Mouse (Mus musculus) liver, embryonic 13.5 days (tissue): ENCODE data around the gene Cebpzos. TPM values are rescaled to one million over a fixed set of nuclear protein-coding genes. Genes with fewer than 3 reads are reported as not detected.

Experiments used
- ATAC-seq: fragments of 200-750 bp; cut with Nextera tagmentation; 2 replicates; pipeline ENCODE4 v1.8.0; 2017; ENCODE audit warnings: low read depth, mild to moderate bottlenecking, moderate number of reproducible peaks, moderate library complexity
- DNase-seq: peaks from one replicate; pipeline ENCODE4 v3.0.0; 2022
- H3K27ac ChIP-seq: fragments of 300-500 bp; sonication (generic); 2 replicates; pipeline ENCODE4 v1.5.1; 2015; ENCODE audit warnings: moderate library complexity, mild to moderate bottlenecking, inconsistent platforms
- H3K27me3 ChIP-seq: fragments of 300-500 bp; sonication (generic); 2 replicates; pipeline ENCODE4 v1.6.1; 2015; ENCODE audit warnings: mild to moderate bottlenecking, inconsistent platforms
- H3K36me3 ChIP-seq: fragments of 300-500 bp; sonication (generic); 2 replicates; pipeline ENCODE4 v1.6.1; 2015; ENCODE audit warnings: mild to moderate bottlenecking, inconsistent platforms
- H3K4me1 ChIP-seq: fragments of 300-500 bp; sonication (generic); replicated peaks from 2 replicates; pipeline ENCODE4 v1.6.1; 2015; ENCODE audit warnings: inconsistent platforms
- H3K4me2 ChIP-seq: fragments of 300-500 bp; sonication (generic); 2 replicates; pipeline ENCODE4 v1.6.1; 2015; ENCODE audit warnings: inconsistent platforms, mild to moderate bottlenecking, moderate library complexity
- H3K4me3 ChIP-seq: fragments of 300-500 bp; sonication (generic); replicated peaks from 2 replicates; pipeline ENCODE4 v1.5.1; 2015; ENCODE audit warnings: mild to moderate bottlenecking, inconsistent platforms
- H3K9ac ChIP-seq: fragments of 300-500 bp; sonication (generic); 2 replicates; pipeline ENCODE4 v1.6.1; 2015; ENCODE audit warnings: mild to moderate bottlenecking, inconsistent platforms
- H3K9me3 ChIP-seq: fragments of 300-500 bp; sonication (generic); replicated peaks from 2 replicates; pipeline ENCODE4 v1.6.1; 2016; ENCODE audit warnings: inconsistent platforms
- WGBS: fragments of 180-500 bp; shearing (Covaris S2); methylation state at CpG from one replicate; pipeline ENCODE4 v1.1.7; 2015; ENCODE audit not compliant: insufficient replicate concordance; 5-methylcytosine and 5-hydroxymethylcytosine counted together
- polyA plus RNA-seq: library from polyadenylated mRNA; unstranded; fragments of >200 nt; fragmentation: Nextera tagmentation; extraction: Ambion mirVana; gene quantifications from 2 replicates; pipeline ENCODE4 v1.2.1, GENCODE M21; 2015

The Cebpzos gene
- polyA plus RNA-seq, 1 experiment from 2014 or later, result 57.3 TPM

DNA sequence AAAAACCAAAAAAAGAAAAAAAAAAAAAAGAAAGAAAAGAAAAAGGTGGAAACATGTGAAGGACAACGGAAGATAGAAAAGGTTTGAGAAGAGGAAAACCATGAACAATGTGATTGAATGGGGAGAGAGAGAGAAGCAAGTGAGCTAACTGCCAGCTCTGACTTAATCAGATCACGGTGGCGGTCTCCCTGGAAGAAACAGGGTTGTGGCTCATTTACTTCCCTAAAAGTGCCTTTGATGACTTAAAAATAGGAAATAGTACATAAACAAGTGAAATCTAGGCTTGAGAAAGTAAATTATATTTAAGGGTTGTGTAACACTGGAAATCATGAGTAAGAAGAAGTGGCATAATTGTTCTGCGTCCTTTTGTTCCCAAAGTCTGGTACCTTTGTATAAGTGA lies 22.6 kb downstream of the Cebpzos start:
- no peak overlapping the region for H3K4me3 ChIP-seq
- H3K27me3 ChIP-seq, result no peaks in the 10 kb centered on the region
- H3K4me1 ChIP-seq, result peaks cover 32% of the 10 kb centered on the region
- ATAC-seq (no peak), DNase-seq (no peak)
- H3K36me3 ChIP-seq, result peaks cover 44% of the 10 kb centered on the region
- H3K27ac ChIP-seq, result no peak overlapping the region
- no peaks in the 10 kb centered on the region for H3K9me3 ChIP-seq
- H3K4me2 ChIP-seq, result no peak overlapping the region
- WGBS, result 73% methylated on average over 4 of the region's 4 CpGs
- H3K9ac ChIP-seq, result no peak overlapping the region

DNA sequence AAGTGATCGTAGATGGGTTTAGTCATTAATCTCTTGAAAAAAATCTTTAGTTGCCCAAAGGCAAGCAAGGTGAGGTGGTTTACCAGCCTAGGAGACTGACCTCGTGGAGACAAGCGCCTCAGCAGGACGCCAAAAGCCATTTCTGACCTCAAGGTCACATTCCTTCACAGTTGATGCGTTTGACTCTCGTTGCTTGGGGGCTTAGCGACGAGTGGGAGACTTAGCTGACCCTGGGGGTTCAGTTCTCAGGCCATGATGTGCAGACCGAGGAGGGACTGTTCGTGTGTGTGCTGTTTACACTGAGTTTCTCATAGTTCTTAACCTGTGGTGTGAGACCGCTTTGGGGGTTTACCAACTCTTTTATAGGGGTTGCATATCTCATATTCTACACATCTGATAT lies 26.3 kb downstream of the Cebpzos start:
- H3K36me3 ChIP-seq, result peaks cover 42% of the 10 kb centered on the region
- DNase-seq (no peak), ATAC-seq (no peak)
- no peaks in the 10 kb centered on the region for H3K27me3 ChIP-seq
- H3K9ac ChIP-seq, result no peak overlapping the region
- no peak overlapping the region for H3K27ac ChIP-seq
- H3K4me3 ChIP-seq, result no peak overlapping the region
- no peaks in the 10 kb centered on the region for H3K9me3 ChIP-seq
- peaks cover 6% of the 10 kb centered on the region for H3K4me1 ChIP-seq
- 72% methylated on average over 11 of the region's 11 CpGs for WGBS
- H3K4me2 ChIP-seq, result no peak overlapping the region

DNA sequence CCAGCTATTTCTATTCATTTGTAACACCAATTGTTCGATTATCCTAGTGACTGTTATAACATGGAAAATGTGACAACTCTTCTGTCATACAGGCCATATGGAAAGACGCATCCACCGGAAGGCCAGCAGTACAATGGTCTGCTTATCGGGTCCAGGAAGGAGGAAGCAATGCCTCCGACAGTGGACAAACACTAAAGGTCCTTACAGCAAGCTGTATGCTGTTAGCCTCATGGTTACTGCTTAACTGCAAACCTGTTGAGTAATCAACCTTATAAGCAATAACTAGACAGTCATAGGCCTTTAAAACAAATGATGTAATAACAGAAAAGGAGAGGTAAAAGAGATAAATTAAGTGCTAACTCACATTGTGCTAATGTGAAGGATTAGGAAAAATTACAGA lies 34.9 kb downstream of the Cebpzos start:
- ATAC-seq, result no peak

DNA sequence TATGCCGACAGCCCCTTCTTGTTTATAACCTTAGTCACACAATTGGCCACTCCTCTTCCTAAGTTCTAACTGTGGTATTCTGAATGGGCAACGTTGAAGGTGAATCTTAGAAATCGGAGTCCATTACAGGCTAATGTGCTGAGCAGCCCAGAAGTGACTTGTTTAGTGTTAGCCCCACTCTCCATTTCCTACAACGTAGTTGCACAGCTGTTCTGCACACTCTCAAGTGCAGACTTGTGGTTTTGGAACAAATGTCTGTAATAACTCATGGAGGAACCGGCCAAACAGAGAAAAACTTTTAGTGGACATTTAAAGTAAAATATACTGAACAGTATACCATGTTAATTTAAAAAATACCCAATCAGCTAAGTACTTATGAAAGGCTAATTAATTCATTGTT lies 35.8 kb downstream of the Cebpzos start:
- Histone ChIP-seq H3K27me3 (no peaks in the 10 kb centered on the region), H3K4me2 (no peak overlapping the region), H3K27ac (no peak overlapping the region), H3K9ac (no peak overlapping the region), H3K36me3 (peaks cover 52% of the 10 kb centered on the region), H3K9me3 (no peaks in the 10 kb centered on the region), H3K4me3 (no peak overlapping the region), H3K4me1 (no peaks in the 10 kb centered on the region)
- no peak for ATAC-seq
- WGBS, result 78% methylated on average over 5 of the region's 5 CpGs
- DNase-seq, result no peak

More for the DNA sequence above, 34.9 kb downstream of the Cebpzos start:
- 75% methylated on average over 5 of the region's 5 CpGs for WGBS
- no peak for DNase-seq
- Histone ChIP-seq H3K4me1 (no peaks in the 10 kb centered on the region), H3K4me2 (no peak overlapping the region), H3K9ac (no peak overlapping the region), H3K4me3 (no peak overlapping the region), H3K9me3 (no peaks in the 10 kb centered on the region), H3K36me3 (peaks cover 56% of the 10 kb centered on the region), H3K27me3 (no peaks in the 10 kb centered on the region), H3K27ac (no peak overlapping the region)

DNA sequence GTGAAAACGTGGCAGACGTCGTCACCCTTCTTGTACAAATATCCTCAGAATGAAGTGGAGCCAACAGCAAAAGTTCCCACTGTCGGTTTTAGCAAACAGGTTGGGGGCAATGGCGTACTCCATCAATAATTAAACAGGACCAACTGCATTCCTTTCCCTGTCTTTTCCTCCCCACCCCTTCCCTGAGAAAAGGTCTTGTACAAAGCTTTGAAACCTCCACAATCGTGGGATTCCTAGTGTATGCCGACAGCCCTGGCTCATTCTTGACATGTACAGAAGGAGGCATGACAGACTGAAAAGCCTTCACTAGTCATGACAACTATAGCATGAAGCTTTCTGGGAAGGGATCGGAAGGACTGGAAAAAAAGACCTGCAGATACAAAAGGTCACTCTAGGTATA lies 36.9 kb downstream of the Cebpzos start:
- Histone ChIP-seq H3K4me3 (no peak overlapping the region), H3K36me3 (peaks cover 47% of the 10 kb centered on the region), H3K27ac (no peak overlapping the region), H3K4me2 (no peak overlapping the region), H3K9ac (no peak overlapping the region), H3K4me1 (no peaks in the 10 kb centered on the region), H3K9me3 (no peaks in the 10 kb centered on the region), H3K27me3 (no peaks in the 10 kb centered on the region)
- ATAC-seq (no peak), DNase-seq (no peak)
- 77% methylated on average over 8 of the region's 8 CpGs for WGBS

DNA sequence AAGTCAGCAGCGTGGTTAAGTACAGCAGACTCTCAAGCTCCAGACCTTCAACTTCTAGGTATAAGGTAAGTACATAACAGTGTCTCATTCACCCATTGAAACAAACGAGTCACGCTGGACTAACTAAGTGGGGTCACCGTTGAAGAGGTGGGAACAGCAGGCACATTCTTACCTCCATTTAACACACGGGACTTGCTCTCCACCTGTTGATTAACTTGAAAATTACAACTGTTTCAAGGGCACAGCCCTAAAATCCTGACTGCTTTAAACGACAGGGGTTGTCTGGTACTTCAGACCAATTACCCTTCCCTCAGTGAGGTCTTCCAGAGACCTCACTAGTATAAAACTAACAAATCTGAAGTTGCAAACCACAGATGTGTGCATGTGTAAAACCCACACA lies 43.2 kb downstream of the Cebpzos start:
- DNase-seq (no peak), ATAC-seq (no peak)
- H3K4me2 ChIP-seq, result no peak overlapping the region
- peaks cover 46% of the 10 kb centered on the region for H3K36me3 ChIP-seq
- H3K4me3 ChIP-seq, result no peak overlapping the region
- WGBS, result 72% methylated on average over 6 of the region's 6 CpGs
- no peaks in the 10 kb centered on the region for H3K4me1 ChIP-seq
- no peaks in the 10 kb centered on the region for H3K9me3 ChIP-seq
- no peaks in the 10 kb centered on the region for H3K27me3 ChIP-seq
- H3K9ac ChIP-seq, result no peak overlapping the region
- no peak overlapping the region for H3K27ac ChIP-seq

DNA sequence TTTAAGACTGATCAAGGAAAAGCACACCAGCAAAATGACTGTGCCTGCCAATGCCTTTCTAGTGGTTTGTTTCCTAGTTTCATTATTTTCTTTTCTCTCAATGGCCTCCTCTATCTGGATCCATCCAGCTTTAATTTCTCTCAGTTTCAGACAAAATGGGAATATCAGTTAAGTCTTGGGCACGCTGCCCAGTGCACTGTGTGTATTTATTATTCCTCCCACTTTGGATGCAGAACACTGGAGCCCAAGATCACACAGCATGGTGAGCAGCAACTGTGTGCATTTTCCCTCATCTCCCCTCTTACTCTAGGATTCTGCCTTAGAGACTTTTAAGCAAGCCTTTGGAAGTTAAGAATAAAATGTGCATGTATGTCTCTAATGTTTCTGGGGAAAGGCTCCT lies 48.1 kb downstream of the Cebpzos start:
- H3K36me3 ChIP-seq, result peaks cover 34% of the 10 kb centered on the region
- ATAC-seq, result no peak
- no peak overlapping the region for H3K27ac ChIP-seq
- H3K4me1 ChIP-seq, result no peaks in the 10 kb centered on the region
- no peak overlapping the region for H3K9ac ChIP-seq
- no peaks in the 10 kb centered on the region for H3K27me3 ChIP-seq
- H3K4me2 ChIP-seq, result no peak overlapping the region
- no peak overlapping the region for H3K4me3 ChIP-seq
- H3K9me3 ChIP-seq, result no peaks in the 10 kb centered on the region
- WGBS, result 73% methylated on average over 1 of the region's 1 CpGs
- DNase-seq, result no peak

DNA sequence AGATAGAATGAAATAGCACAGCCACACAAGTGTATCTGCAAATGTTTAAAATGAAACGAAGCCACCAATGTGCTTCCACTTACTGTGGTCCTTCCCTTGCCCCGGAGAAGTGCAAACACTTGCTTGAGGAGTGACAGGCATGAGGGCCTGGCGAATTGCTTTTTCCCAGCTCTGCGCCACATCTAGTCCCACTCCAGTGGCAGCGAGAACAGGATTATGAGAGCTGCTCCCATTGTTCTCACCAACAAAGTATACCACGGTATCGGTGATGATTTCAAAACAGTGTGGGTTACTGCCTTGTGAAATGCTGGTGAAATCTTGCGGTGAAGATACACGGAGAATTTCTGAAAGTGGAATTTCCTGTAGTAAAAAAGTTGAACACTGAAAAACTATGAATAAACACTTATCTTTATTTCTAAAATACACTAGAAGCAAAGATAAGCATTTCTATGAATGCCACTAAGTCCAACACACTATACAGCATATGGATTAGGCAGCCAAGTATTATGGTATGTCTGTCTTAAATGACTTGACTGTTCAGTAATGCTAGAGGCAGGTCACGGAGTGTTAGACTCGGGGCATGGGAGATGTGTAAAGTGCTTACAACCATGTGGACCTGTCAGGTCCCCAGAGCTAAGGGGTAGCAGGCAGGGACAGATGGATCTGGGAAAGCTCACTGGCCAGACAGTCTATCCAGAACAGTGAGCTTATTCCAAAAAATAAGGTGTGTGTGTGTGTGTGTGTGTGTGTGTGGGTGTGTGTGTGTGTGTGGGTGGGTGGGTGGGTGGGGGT lies 50.0 kb downstream of the Cebpzos start:
- no peak overlapping the region for H3K4me2 ChIP-seq
- H3K9ac ChIP-seq, result no peak overlapping the region
- ATAC-seq, result no peak
- 77% methylated on average over 11 of the region's 11 CpGs for WGBS
- H3K9me3 ChIP-seq, result no peaks in the 10 kb centered on the region
- no peaks in the 10 kb centered on the region for H3K4me1 ChIP-seq
- no peak for DNase-seq
- H3K27ac ChIP-seq, result no peak overlapping the region
- no peaks in the 10 kb centered on the region for H3K27me3 ChIP-seq
- no peak overlapping the region for H3K4me3 ChIP-seq
- peaks cover 27% of the 10 kb centered on the region for H3K36me3 ChIP-seq

DNA sequence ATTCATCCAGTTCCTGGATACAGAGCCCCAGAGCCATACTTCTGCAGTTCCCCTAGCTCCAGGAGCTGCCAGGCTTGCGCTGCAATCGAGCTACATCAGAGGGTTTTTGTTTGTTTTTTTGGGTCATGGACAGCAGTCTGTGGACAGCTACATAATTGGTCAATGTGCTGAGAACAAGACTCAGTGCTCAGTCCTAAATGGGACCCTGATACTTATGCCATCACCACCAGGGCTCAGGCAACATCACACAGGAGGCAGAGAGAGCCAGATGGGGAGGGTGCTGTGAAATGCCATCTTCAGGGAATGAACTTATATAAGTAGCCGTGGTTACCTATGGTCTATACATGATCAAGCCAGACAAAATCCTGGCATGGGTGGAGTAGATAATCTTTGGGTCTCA lies 52.2 kb downstream of the Cebpzos start:
- Histone ChIP-seq H3K4me3 (no peak overlapping the region), H3K27ac (no peak overlapping the region), H3K36me3 (peaks cover 20% of the 10 kb centered on the region), H3K9ac (no peak overlapping the region), H3K27me3 (no peaks in the 10 kb centered on the region), H3K9me3 (no peaks in the 10 kb centered on the region), H3K4me1 (no peaks in the 10 kb centered on the region), H3K4me2 (no peak overlapping the region)
- WGBS, result 72% methylated on average over 3 of the region's 3 CpGs
- ATAC-seq (no peak), DNase-seq (no peak)

Other genes with a start within 250 kb of the Cebpzos start
- 2.3 and 2.8 TPM in 2 replicates for gene Strn, start 179.3 kb upstream of the Cebpzos start, polyA plus RNA-seq
- 4.3 and 4.8 TPM in 2 replicates for gene Heatr5b, start 81.1 kb upstream of the Cebpzos start, polyA plus RNA-seq
- gene Gpatch11, start 80.9 kb upstream of the Cebpzos start, polyA plus RNA-seq, result 20.5 and 20.7 TPM in 2 replicates
- 9.4 and 11.5 TPM in 2 replicates for gene Eif2ak2, start 33.9 kb upstream of the Cebpzos start, polyA plus RNA-seq
- 0.10 and 0.13 TPM in 2 replicates for gene Sult6b1, start 9.5 kb upstream of the Cebpzos start, polyA plus RNA-seq
- gene Cebpz, start 20.6 kb downstream of the Cebpzos start, polyA plus RNA-seq, result 44.2 and 51.1 TPM in 2 replicates
- gene Ndufaf7, start 20.6 kb downstream of the Cebpzos start, polyA plus RNA-seq, result 38.8 and 39.2 TPM in 2 replicates
- 7.4 and 9.7 TPM in 2 replicates for gene Prkd3, start 104.3 kb downstream of the Cebpzos start, polyA plus RNA-seq
- gene Qpct, start 135.4 kb downstream of the Cebpzos start, polyA plus RNA-seq, result 15.9 and 18.8 TPM in 2 replicates